Mouse (Mus musculus): Measurements from ENCODE around the gene Sdhaf4. TPM values are rescaled to one million over a fixed set of nuclear protein-coding genes. Genes with fewer than 3 reads are reported as not detected.
A peak's percentile ranks its signal among the peaks of the same experiment; 100 is the strongest.
"Not testable (repeated sequence)": the region's sequence is repeated elsewhere in the genome, so short reads cannot be mapped to it uniquely, and the experiment has no call there.

Sdhaf4 gene
- 2.6 and 6.2 TPM in 2 replicates for total RNA-seq (2017)

DNA sequence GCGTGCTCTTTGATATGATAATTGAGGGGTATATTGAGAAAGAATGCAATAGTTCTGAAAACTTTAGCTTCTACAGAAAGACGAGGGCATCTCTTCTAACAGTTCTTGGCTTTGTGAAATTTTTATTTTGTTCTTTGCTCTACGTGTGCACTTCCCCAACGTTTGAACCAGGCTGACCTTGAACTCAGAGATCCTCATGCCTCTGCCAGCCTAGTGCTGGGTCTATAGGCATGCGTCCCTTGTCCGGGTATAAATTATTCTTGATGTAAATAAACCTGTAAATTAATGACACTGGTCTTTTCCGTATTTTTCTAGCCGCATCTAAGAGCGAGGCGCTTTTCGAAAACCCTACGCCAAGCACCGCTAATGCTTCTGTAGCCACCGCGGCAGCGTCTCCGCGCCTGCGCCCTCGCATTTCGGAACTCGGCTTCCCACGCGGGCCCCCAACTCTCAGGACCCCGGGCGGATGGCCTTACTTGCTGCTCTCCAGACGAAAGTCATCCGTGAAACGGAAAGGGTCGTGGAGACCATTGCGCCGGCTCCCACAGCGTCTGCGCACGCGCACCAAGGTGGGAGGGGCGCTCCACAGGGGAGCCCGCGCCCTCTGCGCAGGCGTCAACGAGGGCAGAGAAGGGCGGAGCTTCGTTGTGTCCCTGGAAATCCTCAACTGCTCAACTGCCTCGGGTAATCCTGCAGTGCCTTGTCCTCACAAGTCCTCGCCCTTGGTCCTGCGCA, at the start of gene Sdhaf4:
Gene Sdhaf4 (minus strand): TSS at position 587 of the 735 bp plus-strand sequence.
- ATAC-seq (ENCODE audit: extremely low read depth, insufficient number of reproducible peaks, low FRiP score, poor library complexity, severe bottlenecking): peak; percentile 72

DNA sequence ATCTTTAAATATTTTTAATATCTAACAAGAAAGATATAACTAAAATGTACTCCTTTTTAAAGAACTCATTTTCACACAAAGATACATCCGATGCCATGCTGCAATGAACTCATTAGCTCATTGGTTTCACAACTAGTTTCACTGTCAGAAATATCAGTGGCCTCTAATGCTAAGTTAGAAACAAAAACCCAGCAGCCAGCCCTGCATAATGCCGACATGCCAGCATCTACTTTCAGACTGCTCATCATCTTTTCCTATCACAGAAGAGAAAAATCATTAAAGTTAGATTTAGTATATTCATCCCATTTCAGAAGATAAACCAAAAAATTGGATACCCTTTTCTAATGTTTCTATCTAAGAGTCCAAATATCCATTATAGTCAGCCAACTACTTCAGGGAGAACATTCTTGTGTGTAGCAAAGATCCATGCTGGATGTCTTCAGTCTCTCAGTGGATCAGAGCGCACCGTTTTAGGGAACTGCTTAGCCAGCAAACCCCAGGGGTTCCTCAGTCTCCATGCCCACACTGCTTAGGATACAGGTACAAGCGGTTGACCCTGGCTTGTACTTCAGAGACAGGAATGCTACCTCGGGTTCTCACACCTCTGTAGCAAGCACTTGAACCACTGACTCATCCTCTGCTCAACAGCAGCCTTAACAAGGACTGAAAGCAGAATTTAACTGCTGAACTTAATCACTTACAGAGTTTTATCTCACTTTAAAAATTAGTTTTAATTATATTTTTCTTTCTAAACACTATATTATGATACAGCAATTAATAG, 41.5 kb upstream of the Sdhaf4 start:
- ATAC-seq (ENCODE audit: extremely low read depth, insufficient number of reproducible peaks, low FRiP score, poor library complexity, severe bottlenecking): no peak

DNA sequence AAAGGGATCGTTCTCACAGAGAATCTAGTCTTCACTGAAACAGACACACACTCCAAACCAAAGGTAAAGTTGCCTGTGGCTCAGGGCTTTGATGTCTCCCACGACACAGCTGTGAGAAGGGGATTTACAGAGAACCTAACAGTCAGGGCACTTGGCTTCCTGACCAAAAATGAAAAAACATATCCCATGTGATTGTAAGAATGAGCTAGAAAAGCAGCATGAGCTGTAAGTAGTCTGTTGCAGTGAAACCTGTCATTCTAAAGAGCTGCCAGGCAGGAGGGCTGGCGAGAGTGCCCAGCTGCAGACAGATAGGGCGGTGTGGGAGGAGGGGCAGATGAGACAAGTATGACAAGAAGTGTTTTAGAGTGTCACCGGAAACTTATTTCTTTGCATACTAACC, 40.2 kb upstream of the Sdhaf4 start:
- ATAC-seq (ENCODE audit: extremely low read depth, insufficient number of reproducible peaks, low FRiP score, poor library complexity, severe bottlenecking): no peak

DNA sequence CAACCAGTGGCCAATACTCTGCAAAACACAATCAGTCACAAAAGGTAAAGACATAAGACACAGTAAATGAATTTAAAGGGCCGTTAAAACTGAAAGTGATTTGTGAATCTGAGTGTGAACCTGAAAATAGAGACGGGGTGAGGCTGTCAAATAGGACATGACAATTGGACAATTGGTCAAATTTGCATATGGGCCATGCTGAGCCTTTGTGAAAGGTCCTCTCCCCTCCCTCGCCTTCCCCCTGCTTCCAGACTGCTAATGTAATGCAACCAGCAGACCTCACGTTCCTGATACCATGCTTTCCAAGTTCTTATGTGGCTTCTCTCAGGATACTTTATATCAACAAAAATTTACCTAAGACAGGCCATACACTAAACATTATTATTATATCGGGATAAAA, 37.6 kb upstream of the Sdhaf4 start:
- ATAC-seq (ENCODE audit: extremely low read depth, insufficient number of reproducible peaks, low FRiP score, poor library complexity, severe bottlenecking): no peak

DNA sequence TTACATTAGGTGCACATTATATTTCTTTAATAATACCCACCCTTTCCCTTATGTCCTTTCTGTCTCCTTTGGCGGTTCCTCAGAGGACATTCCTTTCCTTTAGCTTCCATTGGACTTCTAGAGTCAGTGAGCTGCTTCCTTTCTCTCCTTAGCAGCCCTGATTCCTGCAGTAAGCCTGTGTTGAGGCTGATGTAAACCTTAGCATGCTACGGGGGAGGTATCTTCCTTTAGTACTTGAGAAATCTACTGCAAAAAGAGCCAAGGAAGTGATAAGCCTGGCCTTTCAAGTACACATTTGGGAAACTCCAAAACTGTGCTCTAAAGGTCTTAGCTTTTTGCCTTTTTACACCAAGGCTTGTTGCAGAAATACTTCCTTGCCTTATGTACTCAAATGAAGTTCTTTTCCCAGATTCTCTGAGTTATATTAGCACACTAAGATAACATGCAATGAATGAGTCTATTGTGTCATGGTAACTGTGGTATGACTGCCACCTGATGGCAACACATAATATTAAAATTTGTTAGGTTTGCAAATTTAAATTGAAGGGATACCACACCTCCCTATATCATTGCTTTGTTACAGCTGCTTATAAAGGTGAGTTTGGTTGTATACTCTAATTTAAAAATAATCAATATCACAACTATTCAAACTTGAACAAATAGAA, 28.4 kb upstream of the Sdhaf4 start:
- ATAC-seq (ENCODE audit: extremely low read depth, insufficient number of reproducible peaks, low FRiP score, poor library complexity, severe bottlenecking): no peak

DNA sequence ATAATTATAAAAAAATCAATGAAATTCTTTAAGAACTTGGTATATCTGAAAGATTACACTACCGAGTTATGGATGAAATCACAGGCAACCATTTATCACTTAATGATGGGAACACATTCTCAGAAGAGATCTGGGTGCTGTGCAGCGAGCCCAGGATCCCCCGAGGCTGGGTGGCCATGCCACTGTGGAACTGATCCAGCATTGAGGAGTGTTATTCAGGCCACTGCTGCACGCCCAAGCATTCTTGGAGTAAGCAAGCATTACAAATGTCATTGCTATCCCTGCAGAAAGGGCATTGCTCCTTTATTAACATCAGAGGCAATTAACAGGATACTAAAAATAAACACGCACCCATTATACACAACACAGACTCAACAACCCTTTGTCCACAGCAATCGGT, 5.4 kb upstream of the Sdhaf4 start:
- no peak for ATAC-seq (ENCODE audit: extremely low read depth, insufficient number of reproducible peaks, low FRiP score, poor library complexity, severe bottlenecking)

DNA sequence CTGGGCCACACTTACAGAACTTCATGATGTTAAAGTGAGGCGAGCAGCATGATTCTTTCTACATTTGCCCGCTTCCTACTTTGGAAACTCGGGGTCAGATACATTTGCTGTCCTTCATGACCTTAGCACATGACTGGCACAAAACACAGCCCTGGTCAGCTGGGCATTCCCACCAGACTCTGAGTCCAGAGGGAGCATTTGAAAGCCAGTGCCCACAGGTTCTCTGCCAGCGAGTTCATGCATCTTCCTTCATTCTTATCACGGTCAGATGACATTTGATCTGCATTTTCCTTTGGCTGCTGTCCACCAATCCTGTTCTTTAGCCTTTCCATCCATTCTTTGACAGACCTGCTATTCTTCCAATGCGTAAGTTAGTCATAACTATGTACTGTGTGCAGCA, 4.6 kb upstream of the Sdhaf4 start:
- ATAC-seq (ENCODE audit: extremely low read depth, insufficient number of reproducible peaks, low FRiP score, poor library complexity, severe bottlenecking): no peak

DNA sequence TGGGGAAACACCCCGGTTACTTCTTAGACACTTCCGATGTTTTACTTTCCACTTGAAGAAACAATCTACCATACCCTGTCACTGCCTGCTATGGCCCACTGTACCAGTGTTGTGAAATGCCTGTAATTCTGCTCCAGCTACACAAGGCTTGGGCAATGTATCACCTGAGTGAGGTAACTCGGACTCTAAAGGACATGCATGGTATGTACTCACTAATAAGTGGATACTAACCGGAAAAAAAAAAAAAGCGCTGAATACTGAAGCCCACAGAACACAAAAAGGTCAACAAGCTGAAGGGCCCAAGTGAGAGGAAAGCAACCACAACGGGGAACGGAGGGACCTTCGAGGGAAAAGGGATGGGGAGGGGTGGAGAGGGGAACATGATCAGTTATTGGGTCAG, 2.2 kb upstream of the Sdhaf4 start:
- ATAC-seq (ENCODE audit: extremely low read depth, insufficient number of reproducible peaks, low FRiP score, poor library complexity, severe bottlenecking): no peak

DNA sequence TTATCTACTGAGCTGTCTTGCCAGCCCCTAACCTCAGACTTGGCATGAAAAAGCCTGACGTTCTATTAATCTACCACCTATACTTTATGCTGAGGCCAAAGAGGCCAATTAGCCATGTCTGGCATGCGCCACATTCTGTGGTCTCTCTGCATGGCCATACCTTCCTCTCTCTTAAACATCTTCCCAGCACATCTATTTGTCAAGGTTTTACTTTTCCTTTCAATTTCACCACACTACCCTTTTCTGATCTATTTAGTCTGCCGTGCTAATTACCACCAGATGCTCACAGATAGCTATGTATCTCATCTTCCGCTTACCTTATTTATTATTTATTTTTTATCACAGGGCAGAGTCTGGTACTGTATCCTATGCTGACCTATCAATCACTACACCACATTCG, 6.1 kb downstream of the Sdhaf4 start:
- ATAC-seq (ENCODE audit: extremely low read depth, insufficient number of reproducible peaks, low FRiP score, poor library complexity, severe bottlenecking): no peak

DNA sequence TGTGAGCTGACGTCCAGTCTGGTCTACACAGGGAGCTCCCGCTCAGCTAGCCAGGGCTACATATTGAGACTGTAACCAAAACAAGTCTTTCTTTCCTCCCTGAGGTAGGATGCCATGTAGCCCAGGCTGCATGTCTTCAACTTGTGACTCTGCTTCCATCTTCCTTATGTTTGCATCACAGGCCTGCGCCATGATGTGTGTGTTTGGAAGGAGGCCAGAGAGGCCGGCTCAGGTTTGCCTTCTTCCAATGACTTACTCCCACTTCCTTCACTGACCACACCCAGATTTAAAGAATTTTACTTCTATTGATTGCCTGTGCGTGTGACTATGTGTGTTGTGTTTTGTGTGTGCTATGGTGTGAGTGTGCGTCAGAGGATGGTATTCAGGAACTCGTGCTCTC, 6.6 kb downstream of the Sdhaf4 start:
- ATAC-seq (ENCODE audit: extremely low read depth, insufficient number of reproducible peaks, low FRiP score, poor library complexity, severe bottlenecking): no peak

DNA sequence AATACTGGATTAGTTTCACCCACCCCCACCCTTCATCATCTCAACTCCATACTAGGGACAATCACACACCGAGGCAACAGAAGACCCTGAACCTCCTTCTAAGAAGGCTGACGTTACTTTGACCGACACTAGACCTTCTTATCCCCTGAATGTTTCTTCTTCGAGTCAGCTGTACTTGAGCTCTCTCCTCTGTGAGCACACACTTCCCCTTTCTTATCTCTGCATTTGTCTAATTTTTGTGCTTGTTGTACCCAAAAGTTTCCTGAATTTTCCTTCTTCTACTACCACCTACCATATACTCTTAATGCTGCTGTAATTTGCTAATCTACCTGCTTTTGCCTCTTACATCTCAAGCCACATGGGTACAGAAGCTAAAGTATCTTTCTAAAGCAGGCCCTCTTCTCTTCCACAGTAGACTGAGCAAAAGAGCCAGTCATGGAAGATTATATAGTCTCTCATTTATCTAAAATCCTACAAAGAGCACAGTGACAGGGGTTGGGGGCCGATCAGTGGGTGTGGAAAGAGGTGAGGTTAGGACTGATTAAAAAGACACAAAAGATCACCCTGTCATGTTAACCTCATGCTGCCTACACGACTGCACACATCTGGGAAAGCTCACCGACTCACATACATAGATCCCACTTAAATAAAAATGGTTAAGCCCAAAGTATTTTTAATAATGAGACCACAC, 7.2 kb downstream of the Sdhaf4 start:
- ATAC-seq (ENCODE audit: extremely low read depth, insufficient number of reproducible peaks, low FRiP score, poor library complexity, severe bottlenecking): no peak

DNA sequence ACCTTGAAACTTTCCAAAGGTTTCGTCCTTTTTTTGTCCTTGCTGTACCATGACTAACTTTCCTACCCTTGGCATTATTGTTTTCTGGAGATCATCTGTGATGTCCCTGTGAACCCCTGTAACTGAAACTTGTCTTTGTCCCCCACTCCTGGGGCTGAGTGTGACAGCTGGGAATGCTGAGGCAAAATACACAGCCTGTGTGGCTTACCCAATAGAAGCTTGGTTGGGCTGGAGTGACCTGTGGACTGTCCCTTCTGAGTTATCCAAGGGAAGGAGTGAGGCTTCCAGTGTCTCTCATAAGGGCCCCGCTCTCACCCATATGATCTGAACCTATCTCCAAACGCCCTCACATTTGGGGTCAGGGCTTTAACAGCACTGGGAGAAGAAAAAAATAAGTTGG, 8.0 kb downstream of the Sdhaf4 start:
- no peak for ATAC-seq (ENCODE audit: extremely low read depth, insufficient number of reproducible peaks, low FRiP score, poor library complexity, severe bottlenecking)

DNA sequence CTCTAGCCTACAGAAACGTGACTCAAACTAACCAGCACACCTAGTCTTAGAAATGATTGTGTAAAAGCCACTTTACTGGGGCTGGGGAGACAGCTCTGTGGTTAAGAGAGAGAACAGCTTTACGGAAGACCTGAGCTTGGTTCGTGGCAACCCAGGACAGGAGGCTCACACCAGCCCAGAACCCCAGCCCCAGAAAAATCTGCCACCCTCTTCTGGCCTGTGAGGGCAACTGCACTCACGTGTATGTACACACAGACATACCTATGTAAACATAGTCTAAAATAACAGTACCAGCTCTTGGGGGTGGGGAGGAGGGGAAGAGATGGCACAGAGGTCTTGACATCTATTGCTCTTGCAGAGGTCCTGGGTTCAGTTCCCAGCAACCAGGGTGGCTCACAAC, 10.0 kb downstream of the Sdhaf4 start:
- no peak for ATAC-seq (ENCODE audit: extremely low read depth, insufficient number of reproducible peaks, low FRiP score, poor library complexity, severe bottlenecking)

DNA sequence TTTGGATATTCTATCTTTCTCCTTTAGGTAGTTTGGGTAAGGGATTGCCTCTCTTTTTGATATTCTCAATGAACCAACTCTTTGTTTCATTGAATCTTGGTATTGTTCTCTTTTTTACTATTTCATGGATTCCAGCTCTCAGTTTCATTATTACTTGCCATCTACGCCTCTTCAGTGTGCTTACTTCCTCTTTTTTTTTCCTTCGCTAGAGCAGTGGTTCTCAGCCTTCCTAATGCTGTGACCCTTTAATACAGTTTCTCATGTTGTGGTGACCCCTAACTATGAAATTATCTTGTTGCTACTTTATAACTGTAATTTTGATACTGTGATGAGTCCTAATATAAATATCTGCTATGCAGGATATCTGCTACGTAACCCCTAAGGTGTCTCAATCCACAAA, 22.3 kb downstream of the Sdhaf4 start:
- ATAC-seq (ENCODE audit: extremely low read depth, insufficient number of reproducible peaks, low FRiP score, poor library complexity, severe bottlenecking): peak; percentile 90

DNA sequence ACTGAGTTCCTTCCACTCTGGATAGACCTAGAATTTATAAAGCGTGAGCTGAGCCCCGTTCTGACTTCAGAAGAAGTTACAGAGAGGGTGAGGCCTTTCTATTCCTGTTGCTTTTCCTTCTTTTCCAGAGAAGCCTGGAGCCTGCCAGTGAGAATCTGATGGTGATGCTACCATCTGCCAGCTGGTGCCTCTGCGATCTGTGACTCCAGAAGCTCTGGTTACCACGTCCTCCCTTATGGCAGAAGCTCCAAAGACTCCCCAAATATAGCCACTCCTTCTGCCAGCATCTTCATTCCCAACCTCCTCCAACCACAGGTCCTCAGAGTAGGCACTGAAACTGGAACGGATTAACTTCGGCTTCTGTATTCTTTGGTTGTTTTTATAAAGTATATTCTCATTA, 27.2 kb downstream of the Sdhaf4 start:
- no peak for ATAC-seq (ENCODE audit: extremely low read depth, insufficient number of reproducible peaks, low FRiP score, poor library complexity, severe bottlenecking)

DNA sequence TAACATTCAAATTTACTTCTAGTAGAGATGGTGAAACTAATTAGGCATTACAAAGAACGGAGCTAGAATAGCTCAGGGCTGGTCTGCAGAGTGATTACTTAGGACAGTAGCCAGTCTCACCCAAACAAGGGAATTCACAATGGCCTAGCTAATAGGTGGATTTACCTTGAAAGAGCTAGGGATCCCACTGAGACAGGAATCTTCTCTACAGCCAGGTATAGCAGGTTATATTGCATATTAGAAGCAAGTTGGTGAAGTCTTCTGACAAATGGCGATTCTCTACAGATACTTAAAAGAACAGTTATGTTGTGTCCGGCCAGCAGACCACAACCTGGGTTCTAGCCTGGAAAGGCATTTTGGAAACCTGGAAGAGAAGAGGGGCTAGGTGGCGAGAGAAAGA, 34.3 kb downstream of the Sdhaf4 start:
- not testable (repeated sequence) for ATAC-seq (ENCODE audit: extremely low read depth, insufficient number of reproducible peaks, low FRiP score, poor library complexity, severe bottlenecking)

DNA sequence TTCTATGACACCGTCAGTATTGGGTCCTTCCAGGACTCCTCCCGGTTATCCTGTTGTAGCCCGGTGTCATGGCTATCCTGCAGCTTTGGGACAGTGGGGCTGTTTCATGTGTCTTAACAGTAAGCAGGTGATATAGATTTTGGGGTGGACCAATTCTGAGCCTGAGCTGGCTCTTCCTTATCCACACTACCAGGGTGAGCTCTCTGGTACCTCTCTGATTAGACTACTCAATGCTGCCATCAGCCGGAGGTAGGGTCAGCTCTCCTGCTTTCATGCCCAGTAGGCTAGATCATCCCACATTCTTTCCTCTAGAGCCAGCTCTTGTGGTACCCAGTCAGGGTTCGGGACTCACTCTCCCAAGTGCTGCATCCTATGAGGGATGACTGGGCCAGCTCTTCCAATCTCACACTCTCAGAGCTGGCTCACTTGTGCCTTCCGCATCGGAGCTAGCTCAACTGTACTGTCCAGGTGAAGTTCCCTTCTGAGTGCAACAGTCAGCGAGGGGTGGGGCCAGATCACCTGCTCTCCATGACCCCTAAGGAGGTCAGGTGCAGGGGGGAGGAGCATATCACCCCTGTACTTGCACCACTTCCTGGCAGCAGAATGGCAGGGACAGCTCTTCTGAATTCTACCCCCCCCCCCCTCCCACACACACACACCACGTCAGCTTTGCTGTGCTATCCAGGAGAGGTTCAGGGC, 37.3 kb downstream of the Sdhaf4 start:
- ATAC-seq (ENCODE audit: extremely low read depth, insufficient number of reproducible peaks, low FRiP score, poor library complexity, severe bottlenecking): no peak

DNA sequence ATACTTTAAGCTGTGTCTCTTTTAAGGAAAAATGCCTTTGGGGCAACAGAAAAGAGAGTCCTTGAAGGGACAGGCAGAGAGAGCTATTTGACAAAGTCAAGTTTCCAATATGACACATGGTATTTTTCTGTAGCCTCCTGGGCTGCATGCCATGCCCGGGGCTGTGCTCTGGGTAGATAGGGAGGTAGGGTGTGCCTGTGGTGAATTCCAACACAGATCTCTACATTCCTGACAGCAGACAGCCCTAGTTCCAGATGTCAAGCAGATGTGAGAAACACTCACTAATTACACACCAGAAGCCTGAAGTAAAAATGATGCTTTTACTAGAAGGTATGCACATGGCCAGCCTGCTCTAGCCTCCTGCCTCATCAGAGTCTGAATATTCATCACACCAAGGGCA, 39.2 kb downstream of the Sdhaf4 start:
- no peak for ATAC-seq (ENCODE audit: extremely low read depth, insufficient number of reproducible peaks, low FRiP score, poor library complexity, severe bottlenecking)

DNA sequence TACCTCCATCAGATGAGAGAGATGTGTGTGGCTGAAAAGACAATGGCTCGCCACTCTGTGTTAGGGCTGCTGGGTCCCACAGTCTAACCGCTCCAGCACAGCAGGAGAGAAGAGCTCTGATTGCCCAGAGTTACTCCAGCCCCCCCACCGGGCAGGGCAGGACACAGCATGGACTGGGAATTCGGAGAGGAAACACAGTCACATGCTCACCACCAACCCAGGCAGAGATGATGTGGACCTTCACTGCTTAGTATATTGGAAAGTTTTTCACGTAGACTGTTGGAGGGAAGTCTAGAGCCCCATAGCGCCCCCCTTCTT, 46.1 kb downstream of the Sdhaf4 start:
- ATAC-seq (ENCODE audit: extremely low read depth, insufficient number of reproducible peaks, low FRiP score, poor library complexity, severe bottlenecking): no peak

All from neutrophil, adult 5-6 weeks (primary cell).